Mouse (Mus musculus) cerebellum, adult 2 months (tissue): ENCODE results near the gene Dio3.

Source experiments
- CTCF ChIP-seq: fragments of 200-500 bp; IDR thresholded peaks from 2 replicates; pipeline ENCODE4 v1.5.1; 2011; ENCODE audit warnings: low read depth, mild to moderate bottlenecking, control low read depth, low read length, moderate library complexity, borderline replicate concordance; ENCODE audit not compliant: insufficient read depth
- POLR2A ChIP-seq: fragments of 200-500 bp; IDR thresholded peaks from 2 replicates; pipeline ENCODE4 v1.6.1; 2011; ENCODE audit warnings: low read length, control low read depth, borderline replicate concordance; ENCODE audit not compliant: insufficient read depth

GRCm38 (mm10) chr12:110319696-110320095 lies 40.8 kb downstream of the Dio3 start:
- TF ChIP-seq CTCF (no peak), POLR2A (no peak)
